Mouse (Mus musculus) gastrocnemius, adult 18-20 months (tissue): ENCODE results near the gene Eif4g2. TPM values are rescaled to one million over a fixed set of nuclear protein-coding genes. Genes with fewer than 3 reads are reported as not detected.
A peak's percentile ranks its signal among the peaks of the same experiment; 100 is the strongest.

Experiments
- DNase-seq: peaks from one replicate; pipeline ENCODE4 v3.0.0; 2021; ENCODE audit warnings: low spot score
- total RNA-seq, 2 experiments: library from RNA; stranded (reverse); gene quantifications; 2 replicates each; pipeline ENCODE4 v1.2.3; 2021

The Eif4g2 gene
- total RNA-seq, 2 experiments from 2014 or later = 747 to 765 TPM

GRCm38 (mm10) chr7:111070167-111070496, 12.7 kb downstream of the Eif4g2 start:
- no peak for DNase-seq

DNA sequence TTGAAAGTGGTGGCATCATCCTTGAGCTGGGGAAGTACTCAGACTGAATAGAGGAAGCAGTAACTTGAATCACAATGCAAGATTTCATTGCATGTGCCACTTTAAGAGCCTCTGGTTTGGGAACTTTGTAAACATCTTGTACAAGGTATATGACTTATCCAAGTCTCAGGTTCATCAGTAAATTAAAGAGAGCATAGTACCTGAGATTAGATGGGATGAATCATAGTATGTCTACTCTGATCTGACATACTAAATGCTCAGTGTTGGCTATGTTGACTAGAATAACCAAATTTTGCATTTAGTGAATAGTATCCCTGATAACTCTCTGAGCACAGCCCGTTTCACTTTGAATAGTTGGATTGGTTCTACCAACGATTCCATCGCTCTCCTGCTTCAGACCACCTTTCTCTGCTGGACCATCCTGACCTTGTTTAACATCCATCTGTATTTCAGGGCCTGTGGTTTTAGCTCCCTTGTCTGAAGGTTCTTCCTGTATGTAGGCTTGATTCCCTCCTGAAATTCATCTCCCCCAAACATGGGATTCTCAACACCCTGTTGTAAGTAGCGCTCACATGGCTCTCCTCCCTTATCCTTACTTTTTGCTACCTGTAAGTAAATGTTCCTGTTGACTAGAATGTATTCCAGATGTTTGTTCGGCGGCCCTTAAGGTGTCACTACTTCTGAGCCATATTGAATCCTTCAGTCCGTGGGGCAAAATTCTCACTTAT, 13.2 kb downstream of the Eif4g2 start:
- DNase-seq = no peak

- no peak for DNase-seq
Measured at GRCm38 (mm10) chr7:111068181-111068580, 14.6 kb downstream of the Eif4g2 start.

GRCm38 (mm10) chr7:111062971-111063370, 19.9 kb downstream of the Eif4g2 start:
- no peak for DNase-seq

- DNase-seq = no peak
Measured at GRCm38 (mm10) chr7:111059527-111059926, 23.3 kb downstream of the Eif4g2 start.

- DNase-seq = no peak
Measured at GRCm38 (mm10) chr7:111055984-111056657, 26.7 kb downstream of the Eif4g2 start.

GRCm38 (mm10) chr7:111055221-111055620, 27.6 kb downstream of the Eif4g2 start:
- DNase-seq = peak; percentile 48

DNA sequence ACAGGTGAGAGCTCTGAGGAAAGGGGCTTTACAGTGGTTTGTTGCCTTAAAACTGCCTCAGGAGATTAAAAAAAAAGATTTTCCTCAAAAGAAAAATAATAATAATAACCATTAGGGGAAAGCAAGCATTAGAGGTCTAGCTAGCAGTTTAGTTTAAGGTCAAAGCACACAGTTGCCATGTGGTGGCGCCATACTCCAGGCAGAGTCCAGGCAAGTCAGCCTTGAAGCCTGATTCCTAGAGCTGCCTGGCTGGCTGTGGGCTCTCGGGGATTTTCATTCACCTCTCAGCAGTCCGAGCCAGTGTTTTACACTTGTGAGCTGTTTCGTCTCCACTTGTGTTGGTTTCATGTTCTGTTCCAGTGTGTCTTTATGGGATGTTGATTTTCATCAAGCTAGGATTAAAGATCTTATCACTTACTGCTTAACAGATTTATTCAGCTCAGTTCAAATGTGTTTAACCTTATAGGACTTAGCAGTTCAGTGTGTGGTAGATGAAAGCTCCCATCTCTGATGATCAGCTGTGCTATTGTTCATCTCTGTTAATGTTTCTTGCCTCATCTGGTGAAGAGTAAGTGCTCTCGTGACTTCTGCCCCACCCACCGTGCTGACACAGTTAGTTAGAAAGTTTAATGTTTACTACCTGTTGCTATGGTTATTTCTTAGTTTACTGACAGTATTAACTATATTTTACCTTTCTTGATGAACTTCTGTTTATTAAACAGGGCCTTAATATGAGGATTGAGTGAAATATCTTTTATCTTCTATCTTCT, 33.0 kb downstream of the Eif4g2 start:
- peak; percentile 81 for DNase-seq

DNA sequence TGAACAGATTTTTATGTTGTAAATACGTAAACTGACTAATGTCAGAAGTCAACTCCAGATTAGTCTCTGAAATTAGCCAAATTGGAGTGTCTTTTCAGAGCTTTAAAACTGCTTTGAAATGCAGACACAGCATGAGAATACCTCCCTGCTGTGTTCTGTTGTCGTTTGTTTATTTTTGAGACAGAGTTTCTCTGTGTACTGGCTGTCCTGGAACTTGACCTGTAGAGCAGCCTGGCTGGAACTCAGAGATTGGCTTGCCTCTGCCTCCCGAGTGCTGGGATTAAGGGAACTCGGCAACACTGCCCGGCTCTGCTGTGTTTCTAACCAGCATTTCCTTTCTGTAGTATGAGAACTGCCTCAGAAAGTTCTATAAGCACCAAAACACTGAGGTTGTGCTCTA, 33.9 kb downstream of the Eif4g2 start:
- DNase-seq = no peak

DNA sequence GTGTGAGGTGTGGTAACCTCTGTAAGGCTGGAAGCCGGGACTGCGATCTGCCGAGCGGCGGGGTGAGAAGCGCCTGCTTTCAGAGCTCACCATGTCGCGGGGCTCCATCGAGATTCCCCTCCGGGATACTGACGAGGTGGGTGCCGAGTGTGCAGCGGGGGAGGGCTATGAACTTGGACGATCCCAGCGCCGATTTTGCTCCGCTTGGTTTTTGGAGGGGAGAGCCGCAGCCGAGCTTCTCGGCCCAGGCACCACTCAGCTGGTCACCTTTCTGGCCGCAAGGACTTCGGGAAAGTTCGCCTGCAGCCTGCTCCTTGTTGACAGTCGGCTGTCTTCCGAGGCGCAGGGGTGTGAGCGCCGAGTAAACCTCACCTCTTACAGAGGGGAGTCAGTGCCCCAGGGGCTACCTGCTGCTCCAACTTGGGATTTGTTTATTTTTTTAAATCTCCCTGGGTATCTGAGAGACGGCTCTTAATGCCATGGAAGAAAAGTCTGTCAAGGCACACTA, 53.7 kb downstream of the Eif4g2 start:
- DNase-seq = no peak

DNA sequence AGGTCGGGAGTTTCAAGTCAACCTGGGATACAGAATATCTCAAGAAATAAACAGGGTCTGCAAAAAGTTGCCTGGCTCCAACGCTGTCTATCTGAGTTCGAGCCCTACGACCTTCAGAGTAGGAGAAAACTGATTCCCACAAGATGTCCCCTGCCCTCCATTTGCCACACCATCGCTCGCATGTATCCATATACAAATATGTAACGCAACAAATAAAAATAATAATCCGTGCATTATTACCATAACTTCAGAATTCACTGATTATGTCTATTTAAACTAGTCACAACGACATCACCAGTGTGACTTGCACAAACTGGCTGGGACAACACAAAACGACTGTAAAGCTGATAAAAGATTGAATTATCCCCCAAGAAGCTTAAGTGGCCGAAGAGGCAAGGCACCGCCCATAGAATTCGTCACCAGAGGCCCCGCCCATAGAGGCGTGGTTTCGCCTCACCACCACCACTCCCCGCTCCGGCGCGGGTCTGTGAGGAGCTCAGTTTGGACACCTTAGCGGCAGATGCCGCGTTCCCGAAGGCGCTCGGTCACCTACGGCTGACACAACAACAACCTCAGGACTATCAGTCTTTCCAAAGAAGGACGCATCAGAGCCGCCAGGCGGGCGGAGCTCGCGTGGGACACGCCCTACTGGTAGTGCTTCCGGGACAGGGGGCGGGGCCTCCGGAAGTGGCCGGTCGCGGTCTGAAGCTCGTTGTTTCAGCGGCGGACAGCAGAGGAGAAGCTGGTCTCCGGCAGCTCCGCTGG, 54.4 kb downstream of the Eif4g2 start, which contains the start of gene Ctr9:
Ctr9 (plus strand) TSS at position 671 of the 765 bp plus-strand sequence.
- peak; percentile 93 for DNase-seq

- no peak for DNase-seq
Measured at GRCm38 (mm10) chr7:111024912-111025311, 57.9 kb downstream of the Eif4g2 start.

- no peak for DNase-seq
Measured at GRCm38 (mm10) chr7:111024068-111024594, 58.7 kb downstream of the Eif4g2 start.

- no peak for DNase-seq
Measured at GRCm38 (mm10) chr7:111020814-111021213, 62.0 kb downstream of the Eif4g2 start.

Other genes starting within 250 kb of the Eif4g2 start
- gene Rnf141, start 238.6 kb downstream of the Eif4g2 start, total RNA-seq = 10 to 100 TPM; 19.3 to 23.7 TPM
- 1 to 10 TPM; 3.9 to 6.5 TPM for gene Lyve1, start 219.8 kb downstream of the Eif4g2 start, total RNA-seq
- 1 to 10 TPM; 4.7 to 5.2 TPM for gene Mrvi1, start 100.6 kb downstream of the Eif4g2 start, total RNA-seq
- 10 to 100 TPM; 16.9 to 18.7 TPM for gene Ctr9, start 54.1 kb downstream of the Eif4g2 start, total RNA-seq